Mouse (Mus musculus): ENCODE measurements around the gene Nop56. TPM values are rescaled to one million over a fixed set of nuclear protein-coding genes. Genes with fewer than 3 reads are reported as not detected.

Nop56 gene
- polyA plus RNA-seq, 1 experiment from 2014 or later: 367 TPM

- Histone ChIP-seq H3K27me3 (peaks cover 32% of the 10 kb centered on the region), H3K27ac (0 out of 2 replicates have a peak overlapping the region, but pooled peaks have one; percentile 65), H3K4me2 (replicated peaks) (peak overlapping the region; percentile 65), H3K36me3 (no peaks in the 10 kb centered on the region), H3K9me3 (no peaks in the 10 kb centered on the region), H3K4me3 (peak overlapping the region; percentile 72), H3K9ac (peak overlapping the region; percentile 81), H3K4me1 (peaks cover 36% of the 10 kb centered on the region)
- no peak; the same call in none of the 2 replicates for ATAC-seq (ENCODE audit: insufficient number of reproducible peaks, insufficient read depth, low FRiP score, low TSS enrichment)
- WGBS: 2% methylated on average over 20 of the region's 20 CpGs
Observed at GRCm38 (mm10) chr2:130296134-130296745, 22.0 kb downstream of the Nop56 start.

GRCm38 (mm10) chr2:130297580-130297979 is 23.4 kb downstream of the Nop56 start:
- no peak for ATAC-seq (ENCODE audit: insufficient number of reproducible peaks, insufficient read depth, low FRiP score, low TSS enrichment)
- H3K4me1 ChIP-seq: peaks cover 32% of the 10 kb centered on the region
- peaks cover 32% of the 10 kb centered on the region for H3K27me3 ChIP-seq
- H3K9me3 ChIP-seq: no peaks in the 10 kb centered on the region
- WGBS: 82% methylated on average over 9 of the region's 9 CpGs
- H3K9ac ChIP-seq: no peak overlapping the region
- no peak overlapping the region for H3K27ac ChIP-seq
- H3K36me3 ChIP-seq: no peaks in the 10 kb centered on the region
- H3K4me2 ChIP-seq (replicated peaks): no peak overlapping the region
- H3K4me3 ChIP-seq: no peak overlapping the region

GRCm38 (mm10) chr2:130303014-130303413 is 28.8 kb downstream of the Nop56 start:
- no peak overlapping the region for H3K27ac ChIP-seq
- H3K9me3 ChIP-seq: no peaks in the 10 kb centered on the region
- no peak overlapping the region for H3K4me2 ChIP-seq (replicated peaks)
- H3K4me3 ChIP-seq: no peak overlapping the region
- no peak for ATAC-seq (ENCODE audit: insufficient number of reproducible peaks, insufficient read depth, low FRiP score, low TSS enrichment)
- H3K4me1 ChIP-seq: no peaks in the 10 kb centered on the region
- peaks cover 2% of the 10 kb centered on the region; the same call in 1 of the 2 replicates for H3K27me3 ChIP-seq
- 45% methylated on average over 4 of the region's 4 CpGs for WGBS
- no peak overlapping the region for H3K9ac ChIP-seq
- H3K36me3 ChIP-seq: peaks cover 28% of the 10 kb centered on the region

GRCm38 (mm10) chr2:130327057-130327456 is 52.8 kb downstream of the Nop56 start:
- Histone ChIP-seq H3K9me3 (no peaks in the 10 kb centered on the region; the same call in 1 of the 2 replicates), H3K27me3 (no peaks in the 10 kb centered on the region), H3K4me3 (no peak overlapping the region), H3K36me3 (no peaks in the 10 kb centered on the region), H3K9ac (no peak overlapping the region), H3K4me2 (replicated peaks) (no peak overlapping the region), H3K27ac (no peak overlapping the region), H3K4me1 (no peaks in the 10 kb centered on the region)
- no peak for ATAC-seq (ENCODE audit: insufficient number of reproducible peaks, insufficient read depth, low FRiP score, low TSS enrichment)
- WGBS: 74% methylated on average over 1 of the region's 1 CpGs

Other genes with a start within 250 kb of the Nop56 start
- not detected in 2 replicates for gene Tgm6, start 162.0 kb upstream of the Nop56 start, polyA plus RNA-seq (2016; fragmentation: Nextera tagmentation; extraction: Ambion mirVana)
- gene Snrpb, start 95.0 kb upstream of the Nop56 start, polyA plus RNA-seq (2016; fragmentation: Nextera tagmentation; extraction: Ambion mirVana): 620 and 646 TPM in 2 replicates
- not detected in 2 replicates for gene Tmc2, start 79.2 kb upstream of the Nop56 start, polyA plus RNA-seq (2016; fragmentation: Nextera tagmentation; extraction: Ambion mirVana)
- 137 and 145 TPM in 2 replicates for gene Idh3b, start 10.1 kb downstream of the Nop56 start, polyA plus RNA-seq (2016; fragmentation: Nextera tagmentation; extraction: Ambion mirVana)
- 4.4 and 4.6 TPM in 2 replicates for gene Ebf4, start 20.7 kb downstream of the Nop56 start, polyA plus RNA-seq (2016; fragmentation: Nextera tagmentation; extraction: Ambion mirVana)
- 98.0 and 106 TPM in 2 replicates for gene Cpxm1, start 123.1 kb downstream of the Nop56 start, polyA plus RNA-seq (2016; fragmentation: Nextera tagmentation; extraction: Ambion mirVana)
- gene Gm28372, start 130.8 kb downstream of the Nop56 start, polyA plus RNA-seq (2016; fragmentation: Nextera tagmentation; extraction: Ambion mirVana): 0.15 TPM in 1 of 2 replicates, not detected in the other
- gene 1700020A23Rik, start 130.8 kb downstream of the Nop56 start, polyA plus RNA-seq (2016; fragmentation: Nextera tagmentation; extraction: Ambion mirVana): 0.60 TPM in 1 of 2 replicates, not detected in the other
- gene Tmem239, start 132.0 kb downstream of the Nop56 start, polyA plus RNA-seq (2016; fragmentation: Nextera tagmentation; extraction: Ambion mirVana): 0.20 TPM in 1 of 2 replicates, not detected in the other
- gene Vps16, start 149.9 kb downstream of the Nop56 start, polyA plus RNA-seq (2016; fragmentation: Nextera tagmentation; extraction: Ambion mirVana): 119 and 122 TPM in 2 replicates
- 14.7 TPM in 2 replicates for gene Pced1a, start 150.3 kb downstream of the Nop56 start, polyA plus RNA-seq (2016; fragmentation: Nextera tagmentation; extraction: Ambion mirVana)
- 129 and 131 TPM in 2 replicates for gene Ptpra, start 175.8 kb downstream of the Nop56 start, polyA plus RNA-seq (2016; fragmentation: Nextera tagmentation; extraction: Ambion mirVana)